Mouse (Mus musculus) hindbrain, embryonic 10.5 days (tissue): ENCODE data around the gene Ulk4. TPM values are rescaled to one million over a fixed set of nuclear protein-coding genes. Genes with fewer than 3 reads are reported as not detected.

Source experiments
- DNase-seq: peaks from one replicate; pipeline ENCODE4 v3.0.0-alpha.2; 2017; ENCODE audit warnings: low spot score
- H3K27ac ChIP-seq: fragments of 300-500 bp; sonication (generic); 2 replicates; pipeline ENCODE4 v1.5.1; 2016; ENCODE audit warnings: mild to moderate bottlenecking, moderate library complexity
- H3K27me3 ChIP-seq: fragments of 300-500 bp; sonication (generic); 2 replicates; pipeline ENCODE4 v1.6.1; 2016; ENCODE audit warnings: mild to moderate bottlenecking; ENCODE audit not compliant: poor library complexity, insufficient read depth, severe bottlenecking
- H3K36me3 ChIP-seq: fragments of 300-500 bp; sonication (generic); 2 replicates; pipeline ENCODE4 v1.6.1; 2016; ENCODE audit warnings: mild to moderate bottlenecking, moderate library complexity
- H3K4me1 ChIP-seq: fragments of 300-500 bp; sonication (generic); replicated peaks from 2 replicates; pipeline ENCODE4 v1.6.1; 2016; ENCODE audit warnings: mild to moderate bottlenecking
- H3K4me3 ChIP-seq: fragments of 300-500 bp; sonication (generic); 2 replicates; pipeline ENCODE4 v1.5.1; 2016; ENCODE audit warnings: mild to moderate bottlenecking, moderate library complexity
- H3K9me3 ChIP-seq: fragments of 300-500 bp; sonication (generic); 2 replicates; pipeline ENCODE4 v1.6.1; 2016; ENCODE audit warnings: mild to moderate bottlenecking, moderate library complexity
- WGBS: fragments of 180-500 bp; shearing (Covaris S2); methylation state at CpG from one replicate; pipeline ENCODE4 v1.1.7; 2016; 5-methylcytosine and 5-hydroxymethylcytosine counted together
- polyA plus RNA-seq: library from polyadenylated mRNA; unstranded; fragments of >200 nt; fragmentation: Nextera tagmentation; extraction: Ambion mirVana; gene quantifications from 2 replicates; pipeline ENCODE4 v1.2.1, GENCODE M21; 2016

Ulk4 gene
- polyA plus RNA-seq, 1 experiment from 2014 or later, result 123 TPM

- DNase-seq, result no peak
- no peak overlapping the region for H3K4me3 ChIP-seq
- H3K27me3 ChIP-seq, result no peaks in the 10 kb centered on the region
- H3K9me3 ChIP-seq, result no peaks in the 10 kb centered on the region
- H3K27ac ChIP-seq, result peak overlapping the region; percentile 56; the same call in 1 of the 2 replicates
- peaks cover 27% of the 10 kb centered on the region for H3K36me3 ChIP-seq
- H3K4me1 ChIP-seq, result peaks cover 87% of the 10 kb centered on the region
- 70% methylated on average over 7 of the region's 7 CpGs for WGBS
These were observed 33.5 kb upstream of the Ulk4 start for GRCm38 (mm10) chr9:121310501-121310900.

DNA sequence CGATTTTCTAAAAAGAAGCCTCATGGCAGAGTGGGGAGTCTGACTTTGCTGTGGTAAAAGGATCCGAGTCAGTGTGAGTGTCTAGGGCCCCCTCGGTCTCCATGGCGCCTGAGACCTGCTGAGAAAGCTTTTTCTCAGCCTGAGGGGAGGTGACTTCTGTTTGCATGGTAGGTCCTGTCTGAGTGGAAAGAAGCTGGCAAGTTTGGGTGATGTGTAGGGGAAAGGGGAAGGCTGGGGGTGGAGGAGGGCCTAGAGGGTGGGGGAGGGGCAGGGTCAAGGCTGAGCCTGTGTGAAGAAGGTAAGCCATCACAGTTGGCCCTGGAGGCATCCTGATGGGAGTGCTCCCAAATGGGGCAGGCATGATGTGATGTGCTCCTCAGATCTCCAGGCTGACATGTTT is 32.3 kb upstream of the Ulk4 start:
- 21% methylated on average over 4 of the region's 4 CpGs for WGBS
- Histone ChIP-seq H3K27ac (peak overlapping the region; percentile 75), H3K27me3 (no peaks in the 10 kb centered on the region), H3K9me3 (no peaks in the 10 kb centered on the region), H3K4me3 (0 out of 2 replicates have a peak overlapping the region, but pooled peaks have one; percentile 6), H3K36me3 (peaks cover 27% of the 10 kb centered on the region), H3K4me1 (peaks cover 84% of the 10 kb centered on the region)
- DNase-seq, result no peak

- Histone ChIP-seq H3K9me3 (no peaks in the 10 kb centered on the region), H3K27me3 (no peaks in the 10 kb centered on the region), H3K4me1 (peaks cover 82% of the 10 kb centered on the region), H3K4me3 (no peak overlapping the region), H3K36me3 (peaks cover 20% of the 10 kb centered on the region; the same call in 1 of the 2 replicates), H3K27ac (no peak overlapping the region)
- 95% methylated on average over 4 of the region's 4 CpGs for WGBS
- no peak for DNase-seq
These were observed 28.5 kb upstream of the Ulk4 start for GRCm38 (mm10) chr9:121305456-121305855.

DNA sequence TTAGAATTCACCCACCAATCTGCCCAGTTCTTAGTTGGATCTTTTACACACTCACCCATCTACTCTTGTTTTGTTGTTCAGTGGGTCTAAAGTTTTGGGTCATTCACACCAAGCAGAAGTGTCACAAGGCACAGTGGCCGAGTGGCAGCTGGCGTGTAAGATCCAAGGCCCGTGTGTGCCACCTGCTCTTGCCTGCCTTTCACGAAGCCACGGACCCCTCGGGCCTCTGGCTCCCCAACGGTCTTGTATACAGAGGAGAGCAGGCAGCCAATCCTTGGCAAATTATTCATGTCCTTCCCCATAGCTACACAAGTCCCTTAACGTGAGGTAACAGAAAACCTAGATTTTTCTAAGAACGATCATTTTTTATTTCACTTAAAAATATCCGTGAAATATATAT is 27.5 kb upstream of the Ulk4 start:
- peaks cover 20% of the 10 kb centered on the region; the same call in 1 of the 2 replicates for H3K36me3 ChIP-seq
- H3K27me3 ChIP-seq, result no peaks in the 10 kb centered on the region
- H3K9me3 ChIP-seq, result no peaks in the 10 kb centered on the region
- DNase-seq, result no peak
- peak overlapping the region; percentile 81 for H3K27ac ChIP-seq
- H3K4me3 ChIP-seq, result no peak overlapping the region
- H3K4me1 ChIP-seq, result peaks cover 82% of the 10 kb centered on the region
- 72% methylated on average over 10 of the region's 10 CpGs for WGBS

- Histone ChIP-seq H3K27ac (peak overlapping the region; percentile 81), H3K4me1 (peaks cover 82% of the 10 kb centered on the region)
These were observed 26.8 kb upstream of the Ulk4 start for GRCm38 (mm10) chr9:121303748-121304147.

DNA sequence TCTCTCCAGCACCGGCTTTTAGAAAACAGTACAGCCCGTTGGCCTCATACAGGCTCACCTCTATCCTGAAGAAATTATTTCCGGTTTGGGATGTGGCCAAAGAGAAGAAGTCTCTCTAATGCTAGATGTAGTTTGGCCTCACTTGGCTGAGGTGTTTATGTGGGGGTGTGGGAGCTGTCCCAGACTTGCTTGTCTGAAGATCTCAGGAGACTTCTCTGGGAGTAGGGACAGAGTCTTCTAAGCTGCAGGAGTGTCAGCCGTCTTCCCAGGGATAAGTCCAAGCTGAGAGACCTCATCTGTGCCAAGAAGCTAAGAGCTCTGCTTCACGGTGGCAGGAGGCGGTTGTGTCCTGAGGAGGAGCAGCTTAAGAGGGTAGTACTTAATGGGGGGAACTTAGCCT is 26.1 kb upstream of the Ulk4 start:
- no peak for DNase-seq

More at GRCm38 (mm10) chr9:121303748-121304147, 26.8 kb upstream of the Ulk4 start:
- H3K27me3 ChIP-seq, result no peaks in the 10 kb centered on the region
- WGBS, result 20% methylated on average over 9 of the region's 9 CpGs
- peak; percentile 62 for DNase-seq
- no peaks in the 10 kb centered on the region for H3K9me3 ChIP-seq
- H3K4me3 ChIP-seq, result peak overlapping the region; percentile 30
- H3K36me3 ChIP-seq, result peaks cover 20% of the 10 kb centered on the region; the same call in 1 of the 2 replicates

DNA sequence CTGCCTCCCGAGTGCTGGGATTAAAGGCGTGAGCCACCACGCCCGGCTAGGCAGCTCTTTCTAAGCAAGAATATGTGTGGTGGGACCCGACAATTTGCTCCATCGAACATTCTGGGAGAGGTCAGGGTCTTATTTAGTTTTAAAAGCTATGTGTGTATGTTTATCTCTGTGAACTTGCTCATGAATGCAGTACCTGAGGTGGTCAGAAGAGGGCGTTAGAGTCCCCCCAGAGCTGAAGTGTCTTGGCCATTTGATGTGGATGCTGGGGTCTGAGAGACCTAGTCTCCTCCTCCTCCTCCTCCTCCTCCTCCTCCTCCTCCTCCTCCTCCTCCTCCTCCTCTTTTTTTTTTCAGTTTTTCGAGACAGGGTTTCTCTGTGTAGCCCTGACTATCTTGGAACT is 25.5 kb upstream of the Ulk4 start:
- no peak for DNase-seq
- Histone ChIP-seq H3K36me3 (peaks cover 15% of the 10 kb centered on the region; the same call in 1 of the 2 replicates), H3K4me1 (peaks cover 88% of the 10 kb centered on the region), H3K27me3 (no peaks in the 10 kb centered on the region), H3K4me3 (no peak overlapping the region), H3K9me3 (no peaks in the 10 kb centered on the region), H3K27ac (no peak overlapping the region)
- WGBS, result 86% methylated on average over 7 of the region's 8 CpGs

More for the DNA sequence above, 26.1 kb upstream of the Ulk4 start:
- peak overlapping the region; percentile 81 for H3K27ac ChIP-seq
- H3K9me3 ChIP-seq, result no peaks in the 10 kb centered on the region
- peaks cover 83% of the 10 kb centered on the region for H3K4me1 ChIP-seq
- peaks cover 16% of the 10 kb centered on the region; the same call in 1 of the 2 replicates for H3K36me3 ChIP-seq
- WGBS, result 65% methylated on average over 6 of the region's 6 CpGs
- peak overlapping the region; percentile 30; the same call in 1 of the 2 replicates for H3K4me3 ChIP-seq
- H3K27me3 ChIP-seq, result no peaks in the 10 kb centered on the region

GRCm38 (mm10) chr9:121301041-121301920 is 24.3 kb upstream of the Ulk4 start:
- H3K27me3 ChIP-seq, result peaks cover 9% of the 10 kb centered on the region
- no peaks in the 10 kb centered on the region for H3K9me3 ChIP-seq
- WGBS, result 76% methylated on average over 22 of the region's 22 CpGs
- peaks cover 89% of the 10 kb centered on the region for H3K4me1 ChIP-seq
- H3K4me3 ChIP-seq, result peak overlapping the region; percentile 14; the same call in 1 of the 2 replicates
- peaks cover 6% of the 10 kb centered on the region; the same call in 1 of the 2 replicates for H3K36me3 ChIP-seq
- DNase-seq, result no peak
- H3K27ac ChIP-seq, result peak overlapping the region; percentile 97

DNA sequence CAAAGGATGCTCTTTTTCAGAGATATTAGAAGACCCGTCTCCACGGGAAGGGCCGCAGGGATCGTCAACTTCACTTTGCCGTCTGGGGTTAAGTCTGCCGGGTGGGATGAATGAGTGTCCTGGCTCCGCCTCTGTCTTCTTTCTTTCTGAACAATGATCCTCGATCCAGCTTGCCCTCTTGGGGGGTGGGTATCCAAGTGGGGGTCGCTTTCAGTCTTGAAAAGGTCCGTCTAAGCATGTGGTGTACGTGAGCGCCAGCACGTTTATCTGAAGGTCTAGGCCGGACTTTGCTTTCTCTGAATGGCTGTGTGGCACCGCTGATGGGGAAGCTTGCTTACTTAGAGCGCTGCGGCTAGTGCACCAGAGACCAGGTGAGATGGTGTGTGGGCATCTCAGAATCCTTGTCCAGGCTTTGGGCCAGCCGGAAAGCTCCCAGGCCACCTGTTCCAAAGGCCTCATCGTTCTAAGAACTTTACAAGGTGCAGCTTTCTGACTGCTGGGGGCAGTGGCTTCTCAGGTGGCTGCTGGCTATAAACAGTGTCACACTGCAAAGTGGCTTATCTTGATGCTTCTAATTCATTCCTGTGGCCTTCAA is 23.1 kb upstream of the Ulk4 start:
- Histone ChIP-seq H3K4me1 (peaks cover 81% of the 10 kb centered on the region), H3K27me3 (peaks cover 20% of the 10 kb centered on the region), H3K9me3 (no peaks in the 10 kb centered on the region), H3K27ac (peak overlapping the region; percentile 97), H3K4me3 (peak overlapping the region; percentile 97), H3K36me3 (no peaks in the 10 kb centered on the region)
- DNase-seq, result peak; percentile 69
- 29% methylated on average over 19 of the region's 19 CpGs for WGBS

GRCm38 (mm10) chr9:121299223-121299755 is 22.3 kb upstream of the Ulk4 start:
- H3K36me3 ChIP-seq, result no peaks in the 10 kb centered on the region
- 61% methylated on average over 9 of the region's 9 CpGs for WGBS
- peaks cover 27% of the 10 kb centered on the region for H3K27me3 ChIP-seq
- no peaks in the 10 kb centered on the region for H3K9me3 ChIP-seq
- no peak for DNase-seq
- H3K4me1 ChIP-seq, result peaks cover 74% of the 10 kb centered on the region
- H3K4me3 ChIP-seq, result peak overlapping the region; percentile 97
- H3K27ac ChIP-seq, result peak overlapping the region; percentile 97

GRCm38 (mm10) chr9:121298411-121299091 is 21.6 kb upstream of the Ulk4 start:
- peak overlapping the region; percentile 97 for H3K4me3 ChIP-seq
- H3K27me3 ChIP-seq, result peaks cover 34% of the 10 kb centered on the region
- H3K9me3 ChIP-seq, result no peaks in the 10 kb centered on the region
- no peaks in the 10 kb centered on the region for H3K36me3 ChIP-seq
- peak overlapping the region; percentile 97 for H3K27ac ChIP-seq
- peaks cover 67% of the 10 kb centered on the region for H3K4me1 ChIP-seq
- no peak for DNase-seq
- 39% methylated on average over 15 of the region's 15 CpGs for WGBS

DNA sequence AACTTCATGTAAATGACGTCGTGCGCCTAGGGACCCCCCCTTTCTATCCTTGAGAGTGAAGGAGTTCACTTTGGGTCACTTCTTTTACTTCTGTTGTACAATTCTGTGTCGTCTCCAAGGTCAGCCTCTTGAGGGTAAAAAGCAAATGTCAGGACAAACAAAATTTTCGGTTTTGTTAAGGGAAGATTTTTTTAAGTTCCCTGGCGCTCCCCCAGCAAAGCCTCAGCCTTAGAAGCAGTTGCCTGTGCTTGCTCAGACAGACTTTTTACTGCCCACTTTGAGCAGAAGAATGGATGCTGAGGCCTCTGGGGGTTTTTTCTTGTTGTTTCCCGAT is 21.0 kb upstream of the Ulk4 start:
- Histone ChIP-seq H3K27ac (peak overlapping the region; percentile 97), H3K27me3 (peaks cover 36% of the 10 kb centered on the region), H3K4me3 (peak overlapping the region; percentile 97), H3K36me3 (no peaks in the 10 kb centered on the region), H3K4me1 (peaks cover 62% of the 10 kb centered on the region), H3K9me3 (no peaks in the 10 kb centered on the region)
- no peak for DNase-seq
- 5% methylated on average over 7 of the region's 7 CpGs for WGBS
